Mouse (Mus musculus) megakaryocyte, embryonic 14.5 days (primary cell): Measurements from ENCODE around the gene Zdhhc14.

Source experiments
- FLI1 ChIP-seq: IDR thresholded peaks from 2 replicates; pipeline ENCODE4 v1.6.1; 2012; ENCODE audit warnings: low read length, inconsistent platforms, mixed read lengths
- GATA1 ChIP-seq: IDR thresholded peaks from 3 replicates; pipeline ENCODE4 v1.6.1; 2012; ENCODE audit warnings: mixed read lengths, low read length, inconsistent platforms, borderline replicate concordance

DNA sequence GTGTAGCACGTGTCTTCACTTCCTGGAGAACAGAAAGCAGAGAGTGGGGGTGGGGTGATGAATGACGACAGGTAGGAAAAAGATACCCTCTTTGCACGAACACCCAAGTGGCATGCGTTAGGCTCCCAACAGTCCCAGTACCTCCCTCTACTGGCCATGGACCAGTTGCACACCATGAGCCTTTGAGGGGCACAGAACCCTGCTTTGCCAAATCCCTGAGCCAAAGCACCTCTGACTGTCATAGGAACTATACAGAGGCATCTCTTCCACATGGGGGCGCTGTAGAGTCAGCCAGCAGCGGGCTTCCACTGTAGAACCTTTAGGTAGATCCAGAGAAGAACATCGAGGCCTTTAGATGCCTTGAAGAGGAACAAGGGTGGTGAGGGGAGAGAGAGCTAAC, 241.0 kb downstream of the Zdhhc14 start:
- TF ChIP-seq GATA1 (no peak), FLI1 (no peak)
